In the genomic region with DNA sequence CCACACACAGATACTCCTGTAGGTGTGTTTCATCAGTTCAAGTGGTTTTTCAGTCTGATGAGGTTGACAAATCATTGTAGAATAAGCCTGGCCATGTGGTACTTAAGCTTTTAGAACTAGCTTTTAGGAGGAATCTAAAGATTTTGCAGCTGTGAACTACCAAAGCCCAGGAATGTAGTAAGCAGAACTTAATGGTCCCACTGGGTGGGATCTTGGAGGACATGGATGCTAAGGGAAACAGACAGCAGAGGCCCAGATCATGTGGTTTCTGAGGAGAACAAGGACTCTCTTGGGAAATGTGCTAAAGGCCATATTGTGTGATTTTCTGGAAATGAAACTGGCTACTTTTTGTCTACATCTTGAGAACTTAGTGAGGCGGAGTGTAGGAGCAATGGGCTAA, we compare ENCODE assay signal across 22 mouse cellular contexts.
"Had no signal": no experiment of that assay in that cellular context is flagged by ENCODE, and none has a peak within 500 bp of the region (broad histone marks: within the 10 kb centered on the region; RNA-seq: fewer than 3 reads in every experiment).

No protein-coding gene starts in this region.

- H3K4me3 ChIP-seq: heart, embryonic 10.5 days; heart, embryonic 12.5 days; hindbrain, embryonic 10.5 days; hindbrain, embryonic 12.5 days; intestine, embryonic 15.5 days; layer of hippocampus, adult 2 months; left cerebral cortex, adult 2 months; limb, embryonic 15.5 days; liver, embryonic 12.5 days had no signal

- H3K9me3 ChIP-seq: heart, embryonic 10.5 days; heart, embryonic 12.5 days; hindbrain, embryonic 10.5 days; hindbrain, embryonic 12.5 days; intestine, embryonic 15.5 days; limb, embryonic 15.5 days; liver, embryonic 12.5 days had no signal

- H3K4me2 ChIP-seq: heart, embryonic 12.5 days; hindbrain, embryonic 12.5 days; hindbrain, embryonic 14.5 days; intestine, embryonic 15.5 days; limb, embryonic 15.5 days; liver, embryonic 12.5 days had no signal

- H3K27me3 ChIP-seq: heart, embryonic 12.5 days; hindbrain, embryonic 12.5 days; intestine, embryonic 15.5 days; limb, embryonic 15.5 days; liver, embryonic 12.5 days had no signal

- H3K9ac ChIP-seq: heart, embryonic 12.5 days; hindbrain, embryonic 12.5 days; hindbrain, embryonic 14.5 days; intestine, embryonic 15.5 days; limb, embryonic 15.5 days; liver, embryonic 12.5 days; liver, embryonic 14.5 days had no signal

- DNase-seq: heart, adult 18-20 months; heart, postnatal 10 days; heart, postnatal 4 days; kidney, adult 18-20 months; kidney, adult 8-10 months; kidney, postnatal 10 days; kidney, postnatal 25 days; kidney, postnatal 4 days had no signal

- H3K27ac ChIP-seq: heart, embryonic 10.5 days; hindbrain, embryonic 10.5 days; hindbrain, embryonic 12.5 days; hindbrain, embryonic 14.5 days; intestine, embryonic 15.5 days; layer of hippocampus, adult 2 months; left cerebral cortex, adult 2 months; limb, embryonic 15.5 days; liver, embryonic 12.5 days; liver, embryonic 14.5 days had no signal

- ATAC-seq: hindbrain, embryonic 16.5 days; inflammation-experienced regulatory T-cells, adult 6 months; intestine, embryonic 15.5 days; intestine, postnatal 0 days; liver, embryonic 12.5 days had no signal

- H3K4me1 ChIP-seq: heart, embryonic 10.5 days; heart, embryonic 12.5 days; hindbrain, embryonic 10.5 days; hindbrain, embryonic 12.5 days; intestine, embryonic 15.5 days; limb, embryonic 15.5 days; liver, embryonic 12.5 days had no signal

- H3K36me3 ChIP-seq: heart, embryonic 10.5 days; heart, embryonic 12.5 days; hindbrain, embryonic 10.5 days; hindbrain, embryonic 12.5 days; intestine, embryonic 15.5 days; limb, embryonic 15.5 days; liver, embryonic 12.5 days had no signal
